Mouse (Mus musculus) neural tube, embryonic 15.5 days (tissue): ENCODE results near the gene Gm17409. TPM values are rescaled to one million over a fixed set of nuclear protein-coding genes. Genes with fewer than 3 reads are reported as not detected.

ENCODE experiments used
- ATAC-seq: fragments of 200-750 bp; cut with Nextera tagmentation; 2 replicates; pipeline ENCODE4 v1.8.0; 2017; ENCODE audit warnings: mild to moderate bottlenecking, moderate TSS enrichment, moderate library complexity; ENCODE audit not compliant: low FRiP score
- H3K27ac ChIP-seq: fragments of 300-500 bp; sonication (generic); replicated peaks from 2 replicates; pipeline ENCODE4 v1.5.1; 2015; ENCODE audit warnings: mild to moderate bottlenecking, inconsistent platforms
- H3K27me3 ChIP-seq: fragments of 300-500 bp; sonication (generic); replicated peaks from 2 replicates; pipeline ENCODE4 v1.6.1; 2015; ENCODE audit warnings: inconsistent platforms
- H3K36me3 ChIP-seq: fragments of 300-500 bp; sonication (generic); 2 replicates; pipeline ENCODE4 v1.6.1; 2015; ENCODE audit warnings: inconsistent platforms
- H3K4me1 ChIP-seq: fragments of 300-500 bp; sonication (generic); 2 replicates; pipeline ENCODE4 v1.6.1; 2015; ENCODE audit warnings: inconsistent platforms
- H3K4me2 ChIP-seq: fragments of 300-500 bp; sonication (generic); 2 replicates; pipeline ENCODE4 v1.6.1; 2015; ENCODE audit warnings: inconsistent platforms, mild to moderate bottlenecking, moderate library complexity
- H3K4me3 ChIP-seq: fragments of 300-500 bp; sonication (generic); replicated peaks from 2 replicates; pipeline ENCODE4 v1.5.1; 2015; ENCODE audit warnings: mild to moderate bottlenecking, inconsistent platforms
- H3K9ac ChIP-seq: fragments of 300-500 bp; sonication (generic); replicated peaks from 2 replicates; pipeline ENCODE4 v1.6.1; 2015; ENCODE audit warnings: mild to moderate bottlenecking, inconsistent platforms
- H3K9me3 ChIP-seq: fragments of 300-500 bp; sonication (generic); replicated peaks from 2 replicates; pipeline ENCODE4 v1.6.1; 2016; ENCODE audit warnings: inconsistent platforms
- WGBS: fragments of 180-500 bp; shearing (Covaris S2); methylation state at CpG from one replicate; pipeline ENCODE4 v1.1.7; 2015; ENCODE audit warnings: mixed read lengths; 5-methylcytosine and 5-hydroxymethylcytosine counted together
- polyA plus RNA-seq: library from polyadenylated mRNA; unstranded; fragments of >200 nt; fragmentation: Nextera tagmentation; extraction: Ambion mirVana; gene quantifications from 2 replicates; pipeline ENCODE4 v1.2.1, GENCODE M21; 2015

Gene Gm17409
- polyA plus RNA-seq, 1 experiment from 2014 or later, result not detected

- H3K9ac ChIP-seq, result no peak overlapping the region
- no peak overlapping the region for H3K4me2 ChIP-seq
- no peak overlapping the region for H3K4me3 ChIP-seq
- no peaks in the 10 kb centered on the region for H3K27me3 ChIP-seq
- ATAC-seq, result no peak
- no peaks in the 10 kb centered on the region for H3K9me3 ChIP-seq
- peaks cover 27% of the 10 kb centered on the region for H3K4me1 ChIP-seq
- no peak overlapping the region for H3K27ac ChIP-seq
- no peaks in the 10 kb centered on the region for H3K36me3 ChIP-seq
- WGBS, result 26% methylated on average over 4 of the region's 4 CpGs
Observed at GRCm38 (mm10) chr2:58485152-58485551, 15.2 kb downstream of the Gm17409 start.

- H3K9me3 ChIP-seq, result no peaks in the 10 kb centered on the region
Observed at GRCm38 (mm10) chr2:58485683-58486082, 15.8 kb downstream of the Gm17409 start.

GRCm38 (mm10) chr2:58486441-58487278 is 16.7 kb downstream of the Gm17409 start:
- no peak overlapping the region for H3K9ac ChIP-seq
- H3K27ac ChIP-seq, result no peak overlapping the region
- no peak overlapping the region for H3K4me3 ChIP-seq
- H3K9me3 ChIP-seq, result no peaks in the 10 kb centered on the region
- WGBS, result 56% methylated on average over 14 of the region's 14 CpGs
- H3K27me3 ChIP-seq, result no peaks in the 10 kb centered on the region
- no peak overlapping the region for H3K4me2 ChIP-seq
- ATAC-seq, result peak; percentile 43; the same call in 1 of the 2 replicates
- peaks cover 27% of the 10 kb centered on the region for H3K4me1 ChIP-seq
- no peaks in the 10 kb centered on the region for H3K36me3 ChIP-seq

More at GRCm38 (mm10) chr2:58485683-58486082, 15.8 kb downstream of the Gm17409 start:
- WGBS, result 88% methylated on average over 3 of the region's 3 CpGs
- Histone ChIP-seq H3K4me2 (no peak overlapping the region), H3K9ac (no peak overlapping the region), H3K4me3 (no peak overlapping the region), H3K27ac (peak overlapping the region; percentile 28; the same call in 1 of the 2 replicates), H3K4me1 (peaks cover 27% of the 10 kb centered on the region), H3K36me3 (no peaks in the 10 kb centered on the region), H3K27me3 (no peaks in the 10 kb centered on the region)
- ATAC-seq, result no peak

- Histone ChIP-seq H3K27me3 (no peaks in the 10 kb centered on the region), H3K4me3 (no peak overlapping the region), H3K36me3 (no peaks in the 10 kb centered on the region), H3K4me2 (no peak overlapping the region), H3K9ac (no peak overlapping the region), H3K4me1 (peaks cover 27% of the 10 kb centered on the region), H3K9me3 (no peaks in the 10 kb centered on the region), H3K27ac (no peak overlapping the region)
- 41% methylated on average over 3 of the region's 3 CpGs for WGBS
- 0 out of 2 replicates have a peak, but pooled peaks have one; percentile 9 for ATAC-seq
Observed at GRCm38 (mm10) chr2:58487279-58487560, 17.3 kb downstream of the Gm17409 start.

DNA sequence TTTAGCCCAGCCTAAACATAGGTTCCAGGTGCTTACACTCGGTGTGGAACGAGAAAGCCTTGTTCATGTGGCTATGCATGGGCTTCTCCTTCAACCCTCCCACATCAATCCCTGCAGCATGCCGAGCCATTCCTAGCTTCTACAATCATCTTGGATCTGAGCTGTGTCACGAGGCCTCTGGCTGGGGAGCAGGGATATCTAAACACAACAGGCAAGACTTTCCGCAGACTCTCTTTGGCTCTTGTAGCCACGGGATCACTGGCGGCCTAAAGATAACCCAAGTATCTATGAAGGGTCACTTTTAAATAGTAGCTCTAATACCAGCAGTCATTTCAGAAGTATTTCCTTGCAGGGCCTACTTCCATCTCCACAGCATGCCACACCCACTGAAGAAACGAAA is 18.5 kb downstream of the Gm17409 start:
- Histone ChIP-seq H3K9me3 (no peaks in the 10 kb centered on the region), H3K27ac (no peak overlapping the region), H3K4me1 (peaks cover 27% of the 10 kb centered on the region), H3K4me2 (no peak overlapping the region), H3K9ac (no peak overlapping the region), H3K4me3 (no peak overlapping the region), H3K36me3 (no peaks in the 10 kb centered on the region), H3K27me3 (no peaks in the 10 kb centered on the region)
- ATAC-seq, result no peak
- WGBS, result 94% methylated on average over 8 of the region's 8 CpGs

DNA sequence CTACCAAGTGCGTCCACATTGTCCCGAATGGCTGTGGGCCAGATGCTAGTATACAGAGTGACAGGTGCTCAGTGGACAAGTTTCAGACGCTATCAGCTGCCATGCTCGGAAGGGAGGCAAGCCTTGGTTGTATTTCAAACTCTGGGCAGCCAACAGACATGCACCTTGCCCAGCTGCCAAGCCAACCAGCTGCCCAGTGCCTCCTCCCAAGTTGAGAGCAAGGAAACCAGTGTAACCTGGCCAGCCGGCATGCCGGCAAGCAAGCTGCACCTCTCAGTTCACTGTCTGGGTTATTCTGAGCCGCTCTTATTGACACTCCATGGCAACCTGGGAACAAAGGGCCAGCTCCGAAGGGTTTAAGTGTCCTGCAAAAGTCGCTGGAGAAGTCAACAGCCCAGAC is 19.4 kb downstream of the Gm17409 start:
- H3K36me3 ChIP-seq, result no peaks in the 10 kb centered on the region
- 77% methylated on average over 9 of the region's 9 CpGs for WGBS
- H3K4me3 ChIP-seq, result no peak overlapping the region
- no peaks in the 10 kb centered on the region for H3K27me3 ChIP-seq
- H3K9me3 ChIP-seq, result no peaks in the 10 kb centered on the region
- H3K9ac ChIP-seq, result no peak overlapping the region
- no peak for ATAC-seq
- H3K27ac ChIP-seq, result no peak overlapping the region
- peaks cover 27% of the 10 kb centered on the region for H3K4me1 ChIP-seq
- no peak overlapping the region for H3K4me2 ChIP-seq

- no peak overlapping the region for H3K27ac ChIP-seq
- H3K36me3 ChIP-seq, result no peaks in the 10 kb centered on the region
- no peaks in the 10 kb centered on the region for H3K9me3 ChIP-seq
- peaks cover 10% of the 10 kb centered on the region for H3K4me1 ChIP-seq
- H3K27me3 ChIP-seq, result no peaks in the 10 kb centered on the region
- ATAC-seq, result no peak
- H3K4me2 ChIP-seq, result no peak overlapping the region
- H3K9ac ChIP-seq, result no peak overlapping the region
- WGBS, result 49% methylated on average over 18 of the region's 18 CpGs
- no peak overlapping the region for H3K4me3 ChIP-seq
Observed at GRCm38 (mm10) chr2:58493685-58494635, 24.0 kb downstream of the Gm17409 start.

- Histone ChIP-seq H3K9me3 (no peaks in the 10 kb centered on the region), H3K36me3 (no peaks in the 10 kb centered on the region), H3K4me3 (no peak overlapping the region), H3K4me2 (no peak overlapping the region), H3K27me3 (no peaks in the 10 kb centered on the region), H3K27ac (no peak overlapping the region), H3K9ac (no peak overlapping the region), H3K4me1 (peaks cover 10% of the 10 kb centered on the region)
- ATAC-seq, result no peak
- WGBS, result 90% methylated on average over 3 of the region's 3 CpGs
Observed at GRCm38 (mm10) chr2:58495271-58495670, 25.4 kb downstream of the Gm17409 start.

GRCm38 (mm10) chr2:58496647-58497410 is 26.9 kb downstream of the Gm17409 start:
- H3K27ac ChIP-seq, result no peak overlapping the region
- H3K4me3 ChIP-seq, result no peak overlapping the region
- no peak overlapping the region for H3K9ac ChIP-seq
- no peak overlapping the region for H3K4me2 ChIP-seq
- ATAC-seq, result no peak
- 69% methylated on average over 8 of the region's 8 CpGs for WGBS
- H3K9me3 ChIP-seq, result no peaks in the 10 kb centered on the region
- H3K36me3 ChIP-seq, result no peaks in the 10 kb centered on the region
- H3K4me1 ChIP-seq, result peaks cover 10% of the 10 kb centered on the region
- no peaks in the 10 kb centered on the region for H3K27me3 ChIP-seq

DNA sequence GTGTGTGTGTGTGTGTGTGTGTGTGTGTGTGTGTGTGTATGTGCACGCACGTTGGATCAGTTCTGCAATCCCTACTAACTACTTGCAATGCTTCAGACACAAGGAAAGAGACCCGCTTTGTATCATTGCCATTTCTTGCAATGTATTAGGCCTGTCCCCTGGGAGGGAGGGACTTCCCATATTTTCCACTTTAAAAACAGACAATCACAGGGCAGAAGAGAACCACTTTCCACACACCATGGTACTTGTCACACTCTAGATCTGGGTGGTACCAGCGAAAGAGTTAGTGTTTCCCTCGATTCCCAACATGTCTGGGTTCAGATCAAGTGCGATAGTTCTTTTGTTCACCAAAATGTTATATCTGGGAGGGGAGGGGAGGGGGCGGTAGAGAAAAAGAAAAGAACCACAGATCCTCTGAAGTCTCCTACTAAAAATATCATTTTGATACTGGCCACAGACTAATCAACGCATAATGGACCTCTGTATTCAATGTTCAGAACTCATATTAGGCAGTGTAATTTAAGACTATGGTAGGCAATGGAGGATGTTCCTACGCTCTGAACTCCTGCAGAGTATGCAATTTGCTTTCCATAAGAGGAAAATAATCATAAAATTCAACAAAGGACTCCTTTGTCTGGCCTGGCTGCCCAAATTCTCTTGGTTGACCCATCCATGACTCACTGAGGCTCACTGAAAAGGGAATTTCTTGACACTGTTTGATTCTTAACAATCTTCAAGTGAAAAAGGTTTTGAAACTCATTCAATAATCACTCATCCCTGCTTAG is 35.6 kb downstream of the Gm17409 start:
- Histone ChIP-seq H3K9me3 (no peaks in the 10 kb centered on the region), H3K4me2 (no peak overlapping the region), H3K9ac (no peak overlapping the region), H3K36me3 (no peaks in the 10 kb centered on the region), H3K27me3 (no peaks in the 10 kb centered on the region), H3K27ac (no peak overlapping the region), H3K4me3 (no peak overlapping the region), H3K4me1 (no peaks in the 10 kb centered on the region; the same call in 1 of the 2 replicates)
- 84% methylated on average over 9 of the region's 9 CpGs for WGBS
- peak; percentile 37; the same call in 1 of the 2 replicates for ATAC-seq

GRCm38 (mm10) chr2:58510192-58510591 is 40.3 kb downstream of the Gm17409 start:
- H3K27me3 ChIP-seq, result no peaks in the 10 kb centered on the region
- ATAC-seq, result no peak
- WGBS, result 51% methylated on average over 8 of the region's 8 CpGs
- no peak overlapping the region for H3K27ac ChIP-seq
- H3K4me1 ChIP-seq, result peaks cover 2% of the 10 kb centered on the region; the same call in 1 of the 2 replicates
- no peaks in the 10 kb centered on the region for H3K36me3 ChIP-seq
- no peak overlapping the region for H3K4me2 ChIP-seq
- no peak overlapping the region for H3K4me3 ChIP-seq
- H3K9me3 ChIP-seq, result no peaks in the 10 kb centered on the region
- H3K9ac ChIP-seq, result no peak overlapping the region
